Mouse (Mus musculus) embryonic facial prominence, embryonic 13.5 days (tissue): ENCODE results near the gene Nol11. TPM values are rescaled to one million over a fixed set of nuclear protein-coding genes. Genes with fewer than 3 reads are reported as not detected.

Experiments used
- ATAC-seq: fragments of 200-750 bp; cut with Nextera tagmentation; 2 replicates; pipeline ENCODE4 v1.8.0; 2017; ENCODE audit warnings: low read depth; ENCODE audit not compliant: insufficient number of reproducible peaks, insufficient read depth, low FRiP score, low TSS enrichment
- H3K27ac ChIP-seq: fragments of 300-500 bp; sonication (generic); 2 replicates; pipeline ENCODE4 v1.5.1; 2015; ENCODE audit warnings: moderate library complexity, mild to moderate bottlenecking, inconsistent platforms
- H3K27me3 ChIP-seq: fragments of 300-500 bp; sonication (generic); 2 replicates; pipeline ENCODE4 v1.6.1; 2015; ENCODE audit warnings: mild to moderate bottlenecking, inconsistent platforms
- H3K36me3 ChIP-seq: fragments of 300-500 bp; sonication (generic); 2 replicates; pipeline ENCODE4 v1.6.1; 2015; ENCODE audit warnings: mild to moderate bottlenecking, inconsistent platforms
- H3K4me1 ChIP-seq: fragments of 300-500 bp; sonication (generic); 2 replicates; pipeline ENCODE4 v1.6.1; 2015; ENCODE audit warnings: inconsistent platforms
- H3K4me2 ChIP-seq: fragments of 300-500 bp; sonication (generic); 2 replicates; pipeline ENCODE4 v1.6.1; 2015; ENCODE audit warnings: moderate library complexity, mild to moderate bottlenecking, inconsistent platforms
- H3K4me3 ChIP-seq: fragments of 300-500 bp; sonication (generic); 2 replicates; pipeline ENCODE4 v1.5.1; 2015; ENCODE audit warnings: mild to moderate bottlenecking, inconsistent platforms
- H3K9ac ChIP-seq: fragments of 300-500 bp; sonication (generic); 2 replicates; pipeline ENCODE4 v1.6.1; 2015; ENCODE audit warnings: mild to moderate bottlenecking, inconsistent platforms
- H3K9me3 ChIP-seq: fragments of 300-500 bp; sonication (generic); 2 replicates; pipeline ENCODE4 v1.6.1; 2016; ENCODE audit warnings: inconsistent platforms
- WGBS: fragments of 180-500 bp; shearing (Covaris S2); methylation state at CpG from one replicate; pipeline ENCODE4 v1.1.7; 2015; ENCODE audit warnings: mixed read lengths; 5-methylcytosine and 5-hydroxymethylcytosine counted together
- polyA plus RNA-seq: library from polyadenylated mRNA; unstranded; fragments of >200 nt; fragmentation: Nextera tagmentation; extraction: Ambion mirVana; gene quantifications from 2 replicates; pipeline ENCODE4 v1.2.1, GENCODE M21; 2015

Gene Nol11
- 58.3 and 61.4 TPM in 2 replicates for polyA plus RNA-seq

GRCm38 (mm10) chr11:107188565-107189552 is at the start of gene Nol11:
Gene Nol11, minus strand, starts transcription at chr11:107189381.
- Histone ChIP-seq H3K27me3 (no peaks in the 10 kb centered on the region), H3K27ac (peak within 1 kb of the TSS; percentile 69), H3K4me3 (peak within 1 kb of the TSS; percentile 95), H3K4me2 (peak within 1 kb of the TSS; percentile 75), H3K9me3 (no peaks in the 10 kb centered on the region), H3K36me3 (peaks cover 25% of the 10 kb centered on the region), H3K4me1 (peaks cover 5% of the 10 kb centered on the region), H3K9ac (peak within 1 kb of the TSS; percentile 94)
- ATAC-seq: peak; percentile 88
- WGBS: under 1% methylated on average over 62 of the region's 62 CpGs

GRCm38 (mm10) chr11:107238506-107238905 is 49.3 kb upstream of the Nol11 start:
- H3K9me3 ChIP-seq: no peaks in the 10 kb centered on the region
- H3K4me1 ChIP-seq: no peaks in the 10 kb centered on the region
- H3K36me3 ChIP-seq: peaks cover 9% of the 10 kb centered on the region; the same call in 1 of the 2 replicates
- WGBS: 90% methylated on average over 6 of the region's 6 CpGs
- no peak for ATAC-seq
- H3K27ac ChIP-seq: no peak overlapping the region
- H3K9ac ChIP-seq: no peak overlapping the region
- H3K27me3 ChIP-seq: no peaks in the 10 kb centered on the region
- no peak overlapping the region for H3K4me2 ChIP-seq
- no peak overlapping the region for H3K4me3 ChIP-seq

GRCm38 (mm10) chr11:107237532-107237931 is 48.4 kb upstream of the Nol11 start:
- H3K27me3 ChIP-seq: no peaks in the 10 kb centered on the region
- ATAC-seq: no peak
- H3K27ac ChIP-seq: no peak overlapping the region
- no peaks in the 10 kb centered on the region for H3K4me1 ChIP-seq
- H3K9me3 ChIP-seq: no peaks in the 10 kb centered on the region
- no peak overlapping the region for H3K4me3 ChIP-seq
- no peak overlapping the region for H3K4me2 ChIP-seq
- 89% methylated on average over 4 of the region's 4 CpGs for WGBS
- H3K36me3 ChIP-seq: peaks cover 18% of the 10 kb centered on the region
- no peak overlapping the region for H3K9ac ChIP-seq

GRCm38 (mm10) chr11:107233252-107233890 is 44.2 kb upstream of the Nol11 start:
- no peak overlapping the region for H3K27ac ChIP-seq
- ATAC-seq: no peak
- no peaks in the 10 kb centered on the region for H3K27me3 ChIP-seq
- 92% methylated on average over 5 of the region's 5 CpGs for WGBS
- peaks cover 2% of the 10 kb centered on the region; the same call in 1 of the 2 replicates for H3K9me3 ChIP-seq
- H3K4me3 ChIP-seq: no peak overlapping the region
- no peak overlapping the region for H3K4me2 ChIP-seq
- no peaks in the 10 kb centered on the region for H3K4me1 ChIP-seq
- H3K36me3 ChIP-seq: peaks cover 34% of the 10 kb centered on the region
- no peak overlapping the region for H3K9ac ChIP-seq

- no peak for ATAC-seq
- Histone ChIP-seq H3K36me3 (peaks cover 45% of the 10 kb centered on the region), H3K9me3 (peaks cover 8% of the 10 kb centered on the region; the same call in 1 of the 2 replicates), H3K9ac (no peak overlapping the region), H3K27me3 (no peaks in the 10 kb centered on the region), H3K27ac (no peak overlapping the region), H3K4me1 (no peaks in the 10 kb centered on the region), H3K4me2 (no peak overlapping the region), H3K4me3 (no peak overlapping the region)
- 76% methylated on average over 10 of the region's 10 CpGs for WGBS
Measured at GRCm38 (mm10) chr11:107230128-107230527, 40.9 kb upstream of the Nol11 start.

- H3K4me3 ChIP-seq: no peak overlapping the region
- peaks cover 24% of the 10 kb centered on the region for H3K36me3 ChIP-seq
- no peaks in the 10 kb centered on the region for H3K27me3 ChIP-seq
- H3K9me3 ChIP-seq: peaks cover 8% of the 10 kb centered on the region; the same call in 1 of the 2 replicates
- 76% methylated on average over 1 of the region's 1 CpGs for WGBS
- H3K9ac ChIP-seq: no peak overlapping the region
- no peak overlapping the region for H3K4me2 ChIP-seq
- H3K27ac ChIP-seq: no peak overlapping the region
- ATAC-seq: no peak
- H3K4me1 ChIP-seq: peaks cover 14% of the 10 kb centered on the region
Measured at GRCm38 (mm10) chr11:107226431-107226830, 37.2 kb upstream of the Nol11 start.

- 92% methylated on average over 10 of the region's 10 CpGs for WGBS
- H3K4me3 ChIP-seq: no peak overlapping the region
- no peak overlapping the region for H3K9ac ChIP-seq
- peaks cover 20% of the 10 kb centered on the region for H3K36me3 ChIP-seq
- ATAC-seq: no peak
- no peak overlapping the region for H3K27ac ChIP-seq
- H3K9me3 ChIP-seq: peaks cover 8% of the 10 kb centered on the region; the same call in 1 of the 2 replicates
- no peaks in the 10 kb centered on the region for H3K27me3 ChIP-seq
- H3K4me1 ChIP-seq: peaks cover 14% of the 10 kb centered on the region
- H3K4me2 ChIP-seq: no peak overlapping the region
Measured at GRCm38 (mm10) chr11:107226013-107226412, 36.8 kb upstream of the Nol11 start.

- H3K9ac ChIP-seq: no peak overlapping the region
- no peaks in the 10 kb centered on the region for H3K27me3 ChIP-seq
- no peak overlapping the region for H3K27ac ChIP-seq
- ATAC-seq: no peak
- peaks cover 14% of the 10 kb centered on the region for H3K4me1 ChIP-seq
- no peak overlapping the region for H3K4me3 ChIP-seq
- peaks cover 8% of the 10 kb centered on the region; the same call in 1 of the 2 replicates for H3K9me3 ChIP-seq
- WGBS: 81% methylated on average over 5 of the region's 5 CpGs
- H3K36me3 ChIP-seq: peaks cover 20% of the 10 kb centered on the region
- no peak overlapping the region for H3K4me2 ChIP-seq
Measured at GRCm38 (mm10) chr11:107225301-107225700, 36.1 kb upstream of the Nol11 start.

- Histone ChIP-seq H3K4me2 (no peak overlapping the region), H3K27me3 (no peaks in the 10 kb centered on the region), H3K36me3 (peaks cover 24% of the 10 kb centered on the region), H3K27ac (peak overlapping the region; percentile 33; the same call in 1 of the 2 replicates), H3K9ac (no peak overlapping the region), H3K9me3 (peaks cover 8% of the 10 kb centered on the region; the same call in 1 of the 2 replicates), H3K4me1 (peaks cover 14% of the 10 kb centered on the region), H3K4me3 (no peak overlapping the region)
- WGBS: 23% methylated on average over 8 of the region's 8 CpGs
- ATAC-seq: peak; percentile 52
Measured at GRCm38 (mm10) chr11:107223667-107224214, 34.6 kb upstream of the Nol11 start.

GRCm38 (mm10) chr11:107223169-107223561 is 34.0 kb upstream of the Nol11 start:
- Histone ChIP-seq H3K27ac (peak overlapping the region; percentile 33; the same call in 1 of the 2 replicates), H3K9ac (no peak overlapping the region), H3K9me3 (peaks cover 4% of the 10 kb centered on the region; the same call in 1 of the 2 replicates), H3K4me3 (no peak overlapping the region), H3K27me3 (no peaks in the 10 kb centered on the region), H3K4me1 (peaks cover 14% of the 10 kb centered on the region), H3K36me3 (peaks cover 19% of the 10 kb centered on the region), H3K4me2 (no peak overlapping the region)
- 31% methylated on average over 1 of the region's 1 CpGs for WGBS
- no peak for ATAC-seq

- 53% methylated on average over 12 of the region's 12 CpGs for WGBS
- no peaks in the 10 kb centered on the region for H3K27me3 ChIP-seq
- no peaks in the 10 kb centered on the region for H3K9me3 ChIP-seq
- no peak overlapping the region for H3K9ac ChIP-seq
- no peak overlapping the region for H3K4me3 ChIP-seq
- peak overlapping the region; percentile 44; the same call in 1 of the 2 replicates for H3K27ac ChIP-seq
- no peak overlapping the region for H3K4me2 ChIP-seq
- ATAC-seq: no peak
- H3K4me1 ChIP-seq: peaks cover 14% of the 10 kb centered on the region
- H3K36me3 ChIP-seq: peaks cover 14% of the 10 kb centered on the region
Measured at GRCm38 (mm10) chr11:107222531-107223168, 33.5 kb upstream of the Nol11 start.
